Mouse (Mus musculus) CH12.LX (cell line): ENCODE results near the gene Tank.

ENCODE experiments used
- BHLHE40 ChIP-seq: IDR thresholded peaks from 2 replicates; pipeline ENCODE4 v1.6.1; 2011; ENCODE audit warnings: mild to moderate bottlenecking, low read depth, low read length, improper control_type of control experiment
- CHD1 ChIP-seq: IDR thresholded peaks from 2 replicates; pipeline ENCODE4 v1.6.1; 2012; ENCODE audit warnings: low read depth, low read length, improper control_type of control experiment, inconsistent platforms
- CTCF ChIP-seq, 2 experiments: IDR thresholded peaks in 1 of 2; conservative IDR thresholded peaks in 1 of 2; 2 replicates each; pipeline ENCODE4 v1.5.1; 2011 to 2012; ENCODE audit warnings: low read depth in 2 of 2, low read length in 2 of 2, improper control_type of control experiment in 1 of 2, inconsistent platforms in 1 of 2, mild to moderate bottlenecking in 1 of 2, moderate library complexity in 1 of 2
- KAT2A ChIP-seq: IDR thresholded peaks from 2 replicates; pipeline ENCODE4 v1.6.1; 2012; ENCODE audit warnings: low read length, improper control_type of control experiment, inconsistent platforms; ENCODE audit not compliant: insufficient replicate concordance
- MAZ ChIP-seq: IDR thresholded peaks from 2 replicates; pipeline ENCODE4 v1.6.1; 2012; ENCODE audit warnings: low read depth, mild to moderate bottlenecking, inconsistent platforms, low read length, improper control_type of control experiment, moderate library complexity
- NRF1 ChIP-seq: IDR thresholded peaks from 2 replicates; pipeline ENCODE4 v1.6.1; 2014; ENCODE audit warnings: low read depth, mild to moderate bottlenecking, inconsistent platforms, low read length, improper control_type of control experiment, moderate library complexity
- POLR2A ChIP-seq: IDR thresholded peaks from 2 replicates; pipeline ENCODE4 v1.6.1; 2011; ENCODE audit warnings: low read depth, mild to moderate bottlenecking, improper control_type of control experiment, low read length
- RAD21 ChIP-seq: IDR thresholded peaks from 2 replicates; pipeline ENCODE4 v1.6.1; 2011; ENCODE audit warnings: low read depth, mild to moderate bottlenecking, low read length, improper control_type of control experiment, moderate library complexity
- ZNF384 ChIP-seq: IDR thresholded peaks from 2 replicates; pipeline ENCODE4 v1.6.1; 2012; ENCODE audit warnings: low read depth, low read length, improper control_type of control experiment, inconsistent platforms

DNA sequence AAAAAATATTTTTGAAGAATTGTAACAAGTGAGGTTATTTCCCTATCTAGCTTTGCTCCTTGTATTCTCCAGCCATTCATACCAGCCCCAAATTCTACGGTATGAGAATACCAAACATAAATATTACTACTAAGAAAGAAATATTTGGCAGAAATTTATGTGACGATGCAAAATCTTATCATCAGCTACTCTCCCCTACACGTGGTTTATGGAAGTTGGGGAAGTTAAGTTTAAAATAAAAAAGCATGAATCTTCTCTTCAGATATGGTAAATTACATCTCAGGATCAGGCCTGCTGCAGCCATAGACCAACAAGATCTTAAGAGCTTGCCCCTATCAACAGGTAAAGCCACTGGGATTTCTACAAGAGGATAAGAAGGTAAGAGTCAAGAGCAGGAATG lies 1.9 kb upstream of the Tank start:
- TF ChIP-seq CTCF (conservative IDR thresholded peaks at IDR 0.05 in 1 of 2, IDR thresholded peaks at IDR 0.05 in 1 of 2; ENCODE audit: low read depth in 2 of 2, low read length in 2 of 2) (no peak), NRF1 (no peak), MAZ (no peak), CHD1 (no peak), BHLHE40 (no peak), RAD21 (no peak), ZNF384 (no peak), POLR2A (no peak), KAT2A (no peak)
